Mouse (Mus musculus) embryo, embryonic 9.5 days (tissue): ENCODE results near the gene Sf1.

Experiments used
- DNase-seq: peaks from one replicate; pipeline ENCODE4 v3.0.0-alpha.2; 2017; ENCODE audit errors: extremely low spot score

Gene Sf1

DNA sequence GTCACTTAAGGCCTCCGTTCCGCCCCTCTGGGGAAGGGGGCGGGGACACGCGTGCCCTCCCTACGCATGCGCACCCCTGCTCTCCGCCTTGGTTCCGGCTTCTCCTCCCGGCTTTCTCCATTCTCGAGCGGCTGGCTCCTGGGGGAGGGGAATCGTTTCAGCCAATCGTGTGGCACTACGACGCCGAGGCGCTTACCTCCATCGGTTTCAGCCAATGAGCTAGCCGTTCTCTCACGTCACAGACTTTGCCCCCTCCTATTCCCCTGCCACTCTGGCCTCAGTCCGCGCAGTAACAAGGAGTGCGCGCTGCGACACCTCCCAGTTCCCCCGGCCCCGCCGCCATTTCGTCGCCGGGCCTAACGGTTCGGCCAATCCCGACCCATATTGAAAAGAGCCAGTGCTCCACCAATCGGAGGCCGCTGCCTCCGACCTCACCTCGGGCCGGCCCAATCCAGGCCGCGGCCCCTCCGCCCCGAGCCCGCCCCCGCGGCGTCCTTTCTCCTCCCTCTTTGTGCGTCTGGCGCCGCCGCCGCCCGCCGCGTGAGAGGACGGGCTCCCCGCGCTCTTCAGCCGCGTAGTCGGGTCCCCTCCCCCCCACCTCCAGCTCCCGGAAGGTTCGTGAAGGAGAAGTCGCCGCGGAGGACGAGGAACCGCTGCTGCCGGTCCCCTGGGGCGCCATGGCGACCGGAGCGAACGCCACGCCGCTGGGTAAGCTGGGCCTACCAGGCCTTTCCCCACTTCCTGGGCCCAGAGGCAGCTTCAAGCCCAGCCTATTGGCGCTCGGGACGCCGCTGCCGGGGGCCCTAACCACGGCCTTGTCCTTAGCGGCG, at the start of gene Sf1:
Gene Sf1 (plus strand): TSS at position 280 of the 830 bp plus-strand sequence.
- DNase-seq: peak; percentile 99

DNA sequence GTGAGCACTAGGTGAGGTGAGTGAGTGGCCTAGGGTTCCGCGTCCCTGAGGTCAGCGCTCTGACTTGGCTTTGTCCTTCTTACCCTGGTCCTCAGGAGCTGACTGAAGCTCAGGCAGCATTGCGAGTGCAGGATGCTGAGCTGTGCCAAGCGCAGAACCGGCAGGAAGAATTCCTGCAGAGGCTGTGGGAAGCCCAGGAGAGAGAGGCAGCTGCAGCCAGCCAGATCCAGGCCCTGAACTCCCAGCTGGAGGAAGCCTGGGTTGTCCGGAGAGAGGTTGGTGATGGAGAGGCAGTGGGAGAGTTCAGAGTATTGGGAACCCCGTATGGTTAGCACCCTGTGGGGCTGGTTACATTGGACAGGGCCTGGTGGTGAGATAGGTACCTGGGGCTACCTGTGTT, 49.7 kb upstream of the Sf1 start:
- DNase-seq: no peak

DNA sequence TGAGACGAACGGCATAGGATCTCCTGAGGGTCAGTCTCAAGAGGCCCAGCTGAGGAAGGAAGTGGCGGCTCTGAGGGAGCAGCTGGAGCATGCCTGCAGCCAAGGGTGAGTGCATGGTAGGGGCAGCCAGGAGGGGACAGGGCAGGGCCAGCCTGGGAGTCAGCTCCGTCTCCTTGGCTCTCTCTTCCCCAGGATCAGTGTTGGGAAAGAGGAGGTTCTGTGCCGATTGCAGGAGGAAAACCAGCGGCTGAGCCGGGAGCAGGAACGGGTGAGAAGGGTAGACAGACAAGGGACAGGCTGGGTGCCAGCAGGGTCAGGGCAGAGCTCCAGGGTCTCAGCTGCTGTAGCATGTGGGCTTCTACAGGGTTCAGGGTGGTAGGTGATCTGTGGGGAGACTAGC, 49.0 kb upstream of the Sf1 start:
- no peak for DNase-seq

DNA sequence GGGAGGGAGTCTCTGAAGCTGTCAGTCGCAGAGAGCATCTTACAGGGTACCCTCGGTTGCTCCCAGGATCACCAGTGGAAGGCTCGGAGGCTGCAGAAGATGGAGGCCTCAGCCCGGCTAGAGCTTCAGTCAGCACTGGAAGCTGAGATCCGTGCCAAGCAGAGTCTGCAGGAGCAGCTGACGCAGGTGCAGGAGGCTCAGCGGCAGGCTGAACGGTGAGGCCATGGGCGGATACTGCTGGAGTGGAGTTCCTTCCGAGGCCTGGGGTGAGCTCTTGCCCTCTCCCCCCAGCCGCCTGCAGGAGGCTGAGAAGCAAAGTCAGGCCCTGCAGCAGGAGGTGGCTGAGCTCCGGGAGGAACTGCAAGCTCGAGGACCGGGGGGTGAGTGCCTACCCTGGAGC, 47.9 kb upstream of the Sf1 start:
- no peak for DNase-seq

DNA sequence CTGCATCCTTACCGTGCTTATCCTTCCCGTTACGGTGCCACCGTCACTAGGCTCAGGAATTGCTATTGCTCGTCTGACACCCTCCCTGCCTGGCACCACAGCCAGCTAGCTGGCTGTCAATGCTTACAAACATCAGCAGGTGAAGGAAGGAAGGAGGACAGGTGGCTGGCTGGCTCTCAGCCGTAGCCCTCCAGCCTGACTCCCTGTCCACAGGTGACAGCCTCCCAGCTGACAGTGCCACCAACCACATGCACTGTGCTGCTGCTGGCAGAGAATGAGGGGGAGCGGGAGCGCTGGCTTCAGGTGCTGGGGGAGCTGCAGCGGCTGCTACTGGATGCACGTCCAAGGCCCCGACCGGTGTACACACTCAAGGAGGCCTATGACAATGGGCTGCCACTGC, 45.3 kb upstream of the Sf1 start:
- no peak for DNase-seq

DNA sequence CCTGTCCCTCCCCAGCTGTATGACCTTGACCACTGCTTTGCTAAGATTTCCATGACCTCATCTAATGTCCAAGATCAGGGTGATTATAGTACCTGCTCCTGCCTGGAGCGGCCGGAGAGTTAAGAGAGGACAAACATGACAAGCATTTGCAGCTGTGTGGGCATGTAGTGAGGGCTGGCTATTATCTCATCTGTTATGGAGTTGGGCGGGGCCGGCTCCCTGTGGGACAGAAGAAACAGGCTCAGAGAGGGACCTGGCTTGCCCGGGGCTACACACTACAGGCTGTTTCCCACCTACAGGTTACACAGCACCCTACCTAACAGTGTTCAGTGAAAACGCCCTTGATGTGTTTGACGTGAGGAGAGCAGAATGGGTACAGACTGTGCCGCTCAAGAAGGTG, 42.1 kb upstream of the Sf1 start:
- no peak for DNase-seq

DNA sequence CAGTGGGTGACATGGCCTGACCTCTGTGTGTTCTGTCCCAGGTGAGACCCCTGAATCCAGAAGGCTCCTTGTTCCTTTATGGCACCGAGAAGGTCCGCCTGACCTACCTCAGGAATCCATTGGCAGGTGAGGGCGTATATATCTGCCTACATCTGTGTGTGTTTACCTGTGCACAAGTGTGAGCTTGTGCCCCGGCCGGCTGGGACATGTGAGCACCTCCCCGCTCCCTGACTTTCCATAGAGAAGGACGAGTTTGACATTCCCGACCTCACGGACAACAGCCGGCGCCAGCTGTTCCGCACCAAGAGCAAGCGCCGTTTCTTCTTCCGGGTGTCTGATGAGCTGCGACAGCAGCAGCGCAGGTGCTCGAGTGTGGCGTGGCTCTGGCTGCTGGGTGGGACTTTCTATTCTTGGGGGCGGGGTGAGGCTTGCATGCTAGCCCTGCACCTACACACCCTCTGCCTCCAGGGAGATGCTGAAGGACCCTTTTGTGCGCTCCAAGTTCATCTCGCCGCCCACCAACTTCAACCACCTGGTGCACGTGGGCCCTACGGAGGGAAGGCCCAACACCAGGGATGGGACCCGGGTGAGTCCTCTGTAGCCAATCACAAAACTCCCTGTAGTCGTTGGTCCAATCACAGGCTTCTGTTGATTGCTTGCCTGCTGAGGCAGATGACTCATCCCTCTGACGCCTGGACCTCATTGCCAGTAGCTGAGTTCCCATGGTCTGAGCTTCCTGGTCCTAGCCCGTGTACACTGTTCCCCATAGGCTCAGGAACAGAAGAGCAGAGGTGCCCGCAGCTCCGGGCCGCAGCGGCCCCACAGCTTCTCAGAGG, 41.5 kb upstream of the Sf1 start:
- DNase-seq: no peak

DNA sequence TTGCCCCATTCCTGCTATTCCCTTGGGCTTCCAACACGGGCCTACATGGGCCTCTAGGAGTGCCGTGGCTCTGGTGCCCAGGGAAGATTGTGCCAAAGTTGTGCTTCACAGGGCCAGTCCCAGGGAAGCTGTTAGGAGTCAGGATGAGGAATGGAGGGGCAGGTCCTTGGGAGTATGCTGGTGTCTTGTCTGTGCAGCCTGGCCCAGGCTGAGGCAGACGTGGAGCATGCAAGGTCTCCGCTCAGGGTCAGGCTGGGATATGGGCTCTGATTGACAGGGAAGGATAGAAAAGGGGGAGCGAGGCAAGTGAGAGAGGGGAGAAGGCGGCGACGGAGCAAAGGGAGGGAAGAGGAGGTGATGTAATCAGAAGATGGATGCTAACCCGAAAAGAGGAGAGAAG, 38.7 kb upstream of the Sf1 start:
- DNase-seq: no peak

DNA sequence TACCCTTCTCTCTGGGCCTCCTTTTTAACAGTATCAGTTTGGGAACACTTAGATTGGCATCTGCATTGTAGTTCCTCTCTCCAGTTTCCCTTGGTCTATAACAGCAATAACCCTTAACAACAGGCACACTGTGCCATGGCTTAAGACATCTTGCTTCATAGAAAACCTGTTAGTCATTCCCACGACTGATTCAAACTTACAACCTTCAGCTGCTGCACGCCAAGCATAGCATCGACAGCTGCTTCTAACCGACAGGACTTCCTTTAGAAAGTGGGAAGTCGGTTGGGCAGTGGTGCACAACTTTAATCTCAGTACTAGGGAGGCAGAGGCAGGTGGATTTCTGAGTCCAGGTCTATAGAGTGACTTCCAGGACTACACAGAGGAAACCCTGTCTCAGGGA, 32.3 kb upstream of the Sf1 start:
- DNase-seq: no peak

DNA sequence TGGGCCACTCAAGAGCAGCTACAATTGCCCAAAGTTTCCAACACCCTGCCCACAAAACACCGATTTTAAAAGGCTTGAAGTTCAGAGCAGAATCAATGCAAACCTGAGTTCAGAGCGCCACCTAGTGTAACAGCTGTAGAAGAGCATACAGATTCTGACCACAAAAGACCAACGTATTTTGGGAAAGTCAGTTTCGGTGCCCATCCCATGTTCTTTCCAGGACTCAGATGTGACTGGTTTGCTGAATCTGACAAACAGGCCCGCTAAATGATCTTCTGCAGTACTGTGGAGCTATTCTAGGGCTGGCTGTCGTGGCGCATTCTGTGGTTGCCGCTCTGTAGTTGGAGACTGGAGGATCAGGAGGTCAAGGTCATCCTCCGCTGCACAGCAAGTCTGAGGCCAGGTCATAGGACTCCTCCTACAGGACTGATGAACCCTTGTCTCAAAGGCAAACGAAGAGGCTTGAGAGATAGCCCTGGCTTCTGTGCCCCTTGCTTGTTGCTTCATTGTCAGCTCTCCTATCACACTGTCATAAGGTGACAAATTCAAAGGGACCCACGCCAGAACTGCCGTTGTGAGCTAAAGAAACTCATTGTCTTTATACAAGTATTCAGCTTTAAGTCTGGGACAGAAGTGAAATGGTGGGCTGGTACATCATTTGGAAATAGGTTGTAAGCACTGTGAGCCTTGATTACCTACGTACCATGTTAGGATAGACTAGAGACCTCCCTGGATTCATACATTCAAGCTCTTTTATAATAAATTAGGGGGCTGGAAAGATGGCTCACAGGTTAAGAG, 31.6 kb upstream of the Sf1 start:
- peak; percentile 69 for DNase-seq

DNA sequence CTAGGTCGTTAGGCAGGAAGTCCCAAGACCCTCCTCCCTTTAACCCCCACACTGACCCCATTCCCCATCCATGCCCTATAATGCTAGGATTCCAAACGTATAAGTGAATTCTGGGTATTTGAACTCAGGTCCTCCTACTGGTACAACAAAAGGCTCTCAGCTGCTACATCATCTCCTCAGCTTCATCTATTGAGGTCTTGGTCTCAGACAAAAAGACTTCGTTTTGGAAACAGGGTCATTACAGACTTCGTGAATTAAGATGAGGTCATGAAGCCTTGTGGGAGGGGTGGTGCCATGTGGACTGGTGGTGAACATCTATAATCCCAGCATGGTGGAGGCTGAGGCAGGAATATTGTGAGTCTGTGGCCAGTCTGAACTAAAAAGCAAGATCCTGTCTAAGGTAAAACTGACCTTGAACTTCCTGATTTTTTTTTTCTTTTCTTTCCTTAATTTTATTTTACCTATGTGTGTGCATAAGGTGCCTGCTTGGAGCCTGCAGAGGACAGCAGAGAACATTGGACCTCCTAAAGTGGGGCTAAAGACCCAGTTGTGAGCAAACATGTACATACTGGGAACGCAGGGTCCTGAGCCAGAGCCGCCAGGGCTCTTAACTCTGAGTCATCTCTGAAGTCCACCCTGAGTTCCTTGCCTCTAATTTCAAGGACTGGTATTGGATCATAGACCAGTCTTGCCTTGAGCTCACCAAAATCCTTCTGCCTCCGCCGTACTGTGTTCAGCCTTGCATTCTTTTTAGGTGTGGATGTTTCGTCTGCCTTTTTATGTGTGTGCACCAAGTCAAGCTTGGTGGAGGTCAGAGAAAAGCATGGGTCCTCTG, 29.5 kb upstream of the Sf1 start:
- DNase-seq: no peak

DNA sequence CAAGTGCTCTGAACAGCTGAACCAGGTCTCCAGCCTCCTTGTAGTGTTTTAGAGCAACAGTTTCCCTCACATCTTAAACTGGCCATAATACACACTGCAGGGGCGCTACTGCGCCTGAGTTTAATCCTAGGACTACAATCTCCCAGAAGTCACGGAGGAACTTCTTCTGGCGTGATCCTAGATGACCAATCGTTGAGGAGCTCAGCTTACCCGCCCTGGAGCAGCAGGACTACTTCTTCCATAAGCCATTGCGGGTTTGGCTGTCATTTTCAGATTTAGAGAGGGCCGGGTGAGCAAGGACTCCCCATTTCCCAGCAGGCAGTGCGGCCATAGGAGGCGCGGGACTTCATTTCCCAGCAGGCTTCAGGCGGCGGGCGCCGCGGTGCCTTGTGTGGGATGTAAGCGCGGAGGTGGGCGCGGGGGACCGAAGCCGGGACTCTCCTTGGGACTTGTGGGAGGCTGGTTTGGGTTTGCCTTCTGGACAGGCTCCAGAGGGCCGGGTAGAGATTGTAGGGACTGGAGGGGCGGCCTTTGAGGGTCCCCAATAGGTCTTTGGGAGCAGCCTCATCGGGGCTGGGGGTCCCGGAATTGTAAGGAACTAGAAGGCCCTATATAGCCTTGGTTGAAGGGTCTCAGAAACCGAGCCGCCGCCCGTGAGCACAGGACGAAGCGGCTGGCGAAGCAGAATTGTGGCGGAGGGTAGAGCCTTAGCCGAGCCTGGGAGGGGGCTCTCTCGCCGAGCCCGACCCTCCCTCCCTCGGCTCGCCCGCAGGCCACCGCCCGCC, 28.6 kb upstream of the Sf1 start, which contains the start of gene Men1:
Gene Men1 (plus strand): TSS at position 307 of the 785 bp plus-strand sequence.
- peak; percentile 92 for DNase-seq

DNA sequence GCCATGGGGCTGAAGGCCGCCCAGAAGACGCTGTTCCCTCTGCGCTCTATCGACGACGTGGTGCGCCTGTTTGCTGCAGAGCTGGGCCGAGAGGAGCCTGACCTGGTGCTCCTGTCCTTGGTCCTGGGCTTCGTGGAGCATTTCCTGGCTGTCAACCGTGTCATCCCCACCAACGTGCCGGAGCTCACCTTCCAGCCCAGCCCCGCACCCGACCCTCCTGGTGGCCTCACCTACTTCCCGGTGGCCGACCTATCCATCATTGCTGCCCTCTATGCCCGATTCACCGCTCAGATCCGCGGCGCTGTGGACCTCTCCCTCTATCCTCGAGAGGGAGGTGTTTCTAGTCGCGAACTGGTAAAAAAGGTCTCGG, 28.0 kb upstream of the Sf1 start:
- DNase-seq: peak; percentile 31

DNA sequence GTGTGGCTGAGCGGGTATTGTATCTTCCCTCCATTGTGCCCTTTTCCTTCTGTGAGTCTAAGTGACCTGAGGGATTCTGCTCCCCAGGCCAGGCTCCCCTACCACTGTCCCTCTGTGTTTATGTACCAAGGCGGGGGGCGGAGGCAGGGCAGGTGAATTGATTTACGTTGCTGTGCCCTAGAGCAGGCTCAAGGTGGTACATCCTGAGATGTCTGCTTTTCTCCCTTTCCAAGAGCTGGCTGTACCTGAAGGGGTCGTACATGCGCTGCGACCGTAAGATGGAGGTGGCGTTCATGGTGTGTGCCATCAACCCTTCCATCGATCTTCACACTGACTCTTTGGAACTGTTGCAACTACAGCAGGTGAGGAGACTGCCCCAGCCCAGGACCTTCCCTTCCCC, 26.6 kb upstream of the Sf1 start:
- no peak for DNase-seq

DNA sequence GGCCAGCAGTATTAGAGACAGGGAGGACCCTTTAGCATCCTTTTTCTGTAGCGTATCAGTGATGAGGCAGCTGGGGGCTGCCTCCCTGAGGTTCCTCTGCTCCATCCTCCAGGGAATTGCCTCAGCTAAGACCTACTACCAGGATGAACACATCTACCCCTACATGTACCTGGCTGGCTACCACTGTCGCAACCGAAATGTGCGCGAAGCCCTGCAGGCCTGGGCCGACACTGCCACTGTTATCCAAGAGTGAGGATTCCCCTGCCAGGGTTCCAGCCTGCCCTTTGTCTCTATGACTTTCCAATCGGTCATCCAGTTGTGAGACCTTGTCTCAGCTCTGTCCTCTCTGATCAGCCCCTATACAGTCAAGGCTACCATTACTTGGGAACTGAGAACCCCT, 25.3 kb upstream of the Sf1 start:
- no peak for DNase-seq

DNA sequence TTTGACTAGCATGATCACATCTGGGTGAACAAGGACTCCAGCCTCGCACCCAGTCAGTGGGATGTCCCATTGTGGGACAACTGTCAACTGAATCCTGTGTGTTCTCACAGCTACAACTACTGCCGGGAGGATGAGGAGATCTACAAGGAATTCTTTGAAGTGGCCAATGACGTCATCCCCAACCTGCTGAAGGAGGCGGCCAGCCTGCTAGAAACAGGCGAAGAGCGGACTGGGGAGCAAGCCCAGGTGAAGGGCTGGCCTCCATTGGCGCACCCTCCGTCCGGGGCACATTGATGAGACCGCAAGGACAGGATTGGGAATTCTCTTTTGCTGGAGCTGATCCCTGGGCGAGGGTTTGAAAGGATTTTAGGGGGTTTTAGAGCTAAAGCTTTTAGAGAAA, 24.8 kb upstream of the Sf1 start:
- DNase-seq: no peak

DNA sequence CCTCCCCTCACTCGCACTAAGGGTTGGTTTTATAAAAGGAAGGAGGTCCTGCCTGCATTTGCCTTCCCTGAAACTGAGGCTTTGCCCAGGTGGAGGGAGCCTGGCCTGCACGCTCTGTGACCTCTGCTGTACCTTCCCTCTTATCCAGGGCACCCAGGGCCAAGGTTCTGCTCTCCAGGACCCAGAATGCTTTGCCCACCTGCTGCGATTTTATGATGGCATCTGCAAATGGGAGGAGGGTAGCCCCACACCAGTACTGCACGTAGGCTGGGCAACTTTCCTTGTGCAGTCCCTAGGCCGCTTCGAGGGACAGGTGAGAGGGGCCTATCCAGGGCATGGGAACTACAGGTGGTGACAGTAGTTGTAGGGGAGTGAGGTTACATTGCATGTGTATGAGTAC, 24.3 kb upstream of the Sf1 start:
- no peak for DNase-seq

DNA sequence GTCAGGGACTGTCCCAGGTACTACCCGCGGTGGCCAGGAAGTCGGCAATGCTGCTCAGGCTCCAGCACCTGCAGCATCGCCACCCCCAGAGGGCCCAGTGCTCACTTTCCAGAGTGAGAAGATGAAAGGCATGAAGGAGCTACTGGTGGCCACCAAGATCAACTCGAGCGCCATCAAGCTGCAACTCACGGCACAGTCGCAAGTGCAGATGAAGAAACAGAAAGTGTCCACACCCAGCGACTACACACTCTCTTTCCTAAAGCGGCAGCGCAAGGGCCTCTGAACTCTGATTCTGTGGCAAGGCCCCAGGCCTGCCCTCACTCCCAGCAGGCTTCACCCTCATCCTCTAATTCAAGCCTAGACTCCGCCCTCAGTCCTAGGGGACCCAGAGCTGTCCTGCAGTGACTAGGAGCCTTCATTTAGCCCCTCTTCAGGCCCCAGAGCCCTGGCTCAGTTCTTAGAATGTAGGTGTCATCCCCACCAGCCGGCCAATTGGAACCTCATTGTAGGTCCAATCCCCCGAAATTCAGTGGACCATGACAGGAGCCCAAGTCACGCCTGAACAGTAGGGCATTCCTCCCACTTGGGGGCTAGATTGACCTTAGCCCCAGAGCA, 23.5 kb upstream of the Sf1 start:
- no peak for DNase-seq

DNA sequence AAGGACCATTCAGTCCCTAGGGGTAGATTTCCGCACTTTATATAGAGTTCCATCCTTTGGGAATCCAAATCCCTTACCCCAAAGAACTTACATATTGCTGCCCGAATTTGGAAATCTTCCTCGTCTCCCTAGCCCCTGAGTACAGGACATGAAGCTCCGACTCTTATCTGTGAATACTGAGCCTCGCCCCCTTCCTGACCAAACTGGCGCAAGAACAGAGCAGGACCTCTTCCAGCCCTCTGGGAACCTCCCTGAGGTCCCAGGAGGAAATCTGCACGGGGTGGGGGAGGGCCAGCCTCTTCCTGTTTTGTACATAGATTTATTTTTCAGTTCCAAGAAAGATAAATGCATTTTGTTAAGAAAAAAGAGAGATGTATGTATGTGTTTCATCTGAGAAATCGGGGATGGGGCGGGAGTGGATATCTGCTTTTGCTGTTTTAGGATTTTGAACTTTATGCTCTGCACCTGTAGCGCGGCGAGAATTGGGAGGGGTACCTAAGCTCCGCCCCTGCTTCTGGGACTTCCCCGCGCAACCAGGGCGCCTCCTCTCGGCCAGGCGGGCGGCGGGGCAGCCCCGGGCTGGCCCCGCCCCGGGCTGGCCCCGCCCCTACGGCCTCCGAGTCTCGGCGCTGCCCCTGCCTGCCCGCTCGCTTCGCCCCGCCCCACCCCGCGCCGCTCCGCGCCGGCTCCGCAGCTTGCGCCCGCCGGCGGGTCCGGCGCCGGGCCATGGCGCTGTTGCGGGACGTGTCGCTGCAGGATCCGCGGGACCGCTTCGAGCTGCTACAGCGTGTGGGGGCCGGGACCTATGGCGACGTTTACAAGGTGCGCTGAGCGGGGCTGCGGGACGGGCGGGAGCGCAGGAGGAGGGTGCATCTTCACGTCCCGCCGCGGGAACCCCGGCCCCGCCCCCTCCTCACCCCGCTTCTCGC, 22.7 kb upstream of the Sf1 start, which contains the start of gene Map4k2:
Gene Map4k2 (plus strand): TSS at position 612 of the 929 bp plus-strand sequence.
- DNase-seq: peak; percentile 82
